Mouse (Mus musculus): Measurements from ENCODE around the gene Rnf207. TPM values are rescaled to one million over a fixed set of nuclear protein-coding genes. Genes with fewer than 3 reads are reported as not detected.

Rnf207 gene
- polyA plus RNA-seq, 1 experiment = not detected

DNA sequence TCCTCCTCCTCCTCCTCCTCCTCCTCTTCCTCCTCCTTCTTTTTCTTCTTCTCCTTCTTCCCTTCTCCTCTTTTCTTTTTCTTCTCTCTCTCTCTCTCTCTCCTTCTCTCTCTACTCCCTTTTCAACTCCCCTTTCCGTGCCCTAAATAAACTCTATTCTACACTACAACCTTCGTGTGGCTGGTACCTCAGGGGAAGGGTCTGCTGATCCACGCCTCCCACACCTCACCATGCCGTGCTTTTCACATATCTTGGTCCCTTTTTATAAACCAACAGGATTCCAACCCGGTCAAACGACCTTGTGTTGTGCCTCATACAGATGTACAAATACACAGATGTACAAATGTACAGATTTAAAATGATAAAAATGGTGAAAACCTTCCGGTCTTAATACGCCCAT is 22.4 kb downstream of the Rnf207 start:
- TF ChIP-seq POLR2A (IDR thresholded peaks at IDR 0.05; ENCODE audit: borderline replicate concordance, low read depth, low read length) = no peak
- no peak for TF ChIP-seq CTCF (IDR thresholded peaks at IDR 0.05; ENCODE audit: low read depth, low read length)
- Histone ChIP-seq H3K4me1 (ENCODE audit: control insufficient read depth, insufficient read depth, low read length) (peaks cover 14% of the 10 kb centered on the region), H3K4me3 (ENCODE audit: insufficient read depth, low read length) (peak overlapping the region; percentile 91), H3K27ac (ENCODE audit: insufficient read depth, low read depth, low read length) (peak overlapping the region; percentile 19; the same call in 1 of the 2 replicates)

DNA sequence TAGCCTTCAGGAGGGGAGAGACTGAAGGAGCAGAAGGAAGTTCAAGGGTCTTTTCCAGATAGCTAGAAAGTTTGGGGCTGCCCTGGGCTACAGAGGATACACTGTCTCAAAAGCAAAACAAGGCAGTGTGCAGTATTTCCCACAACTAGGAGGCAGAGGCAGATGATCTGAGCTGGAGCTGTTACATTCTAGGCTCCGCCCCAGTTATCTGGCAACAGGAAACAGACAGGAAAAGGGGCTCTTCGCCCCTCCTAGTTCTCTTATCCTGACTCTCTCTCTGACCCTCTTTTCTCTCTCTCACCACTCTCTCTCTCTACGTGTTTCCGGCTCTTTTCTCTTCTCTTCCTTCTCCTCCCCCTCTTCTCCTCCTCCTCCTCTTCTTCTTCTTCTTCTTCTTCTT is 22.9 kb downstream of the Rnf207 start:
- Histone ChIP-seq H3K4me3 (ENCODE audit: insufficient read depth, low read length) (no peak overlapping the region), H3K27ac (ENCODE audit: insufficient read depth, low read depth, low read length) (no peak overlapping the region), H3K4me1 (ENCODE audit: control insufficient read depth, insufficient read depth, low read length) (peaks cover 14% of the 10 kb centered on the region)
- TF ChIP-seq POLR2A (IDR thresholded peaks at IDR 0.05; ENCODE audit: borderline replicate concordance, low read depth, low read length) (no peak), CTCF (IDR thresholded peaks at IDR 0.05; ENCODE audit: low read depth, low read length) (no peak)

DNA sequence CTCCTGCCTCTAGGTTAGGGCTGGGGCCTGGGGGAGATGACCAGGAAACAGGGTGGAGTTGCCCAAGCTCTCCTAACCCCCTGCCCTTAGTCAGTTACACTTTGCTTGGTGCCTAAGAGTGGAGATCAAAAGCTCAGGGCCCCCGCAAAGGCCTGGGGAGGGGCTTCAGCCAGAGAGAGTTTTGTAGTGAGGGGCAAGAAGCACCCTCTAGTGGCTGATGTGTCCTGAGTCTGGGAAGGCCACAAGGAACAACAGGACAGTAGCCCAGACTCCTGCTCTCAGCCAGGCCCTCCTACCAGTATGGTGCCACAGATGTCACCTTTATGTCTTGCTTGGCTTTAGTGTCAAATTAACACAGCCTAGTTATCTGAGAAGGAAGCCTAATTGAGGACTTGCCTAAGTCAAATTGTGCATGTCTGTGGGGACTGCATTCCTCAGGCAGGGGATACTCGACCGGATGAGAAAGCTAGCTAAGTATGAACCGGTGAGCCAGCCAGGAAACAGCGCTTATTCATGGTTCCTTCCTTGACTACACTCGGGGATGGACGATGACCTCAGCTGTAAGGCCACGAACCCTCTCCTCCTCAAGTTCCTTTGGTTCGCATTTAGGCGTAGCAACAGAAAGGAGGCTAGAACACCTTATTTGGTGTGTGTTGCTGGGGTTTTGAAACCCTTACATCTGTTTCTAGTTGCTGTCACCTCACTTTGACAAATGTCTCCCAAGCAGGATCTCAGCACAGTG is 24.4 kb downstream of the Rnf207 start:
- peaks cover 14% of the 10 kb centered on the region for H3K4me1 ChIP-seq (ENCODE audit: control insufficient read depth, insufficient read depth, low read length)
- H3K4me3 ChIP-seq (ENCODE audit: insufficient read depth, low read length) = no peak overlapping the region
- H3K27ac ChIP-seq (ENCODE audit: insufficient read depth, low read depth, low read length) = no peak overlapping the region
- TF ChIP-seq CTCF (IDR thresholded peaks at IDR 0.05; ENCODE audit: low read depth, low read length) (peak; percentile 37; the same call in 1 of the 2 replicates), POLR2A (IDR thresholded peaks at IDR 0.05; ENCODE audit: borderline replicate concordance, low read depth, low read length) (no peak)

DNA sequence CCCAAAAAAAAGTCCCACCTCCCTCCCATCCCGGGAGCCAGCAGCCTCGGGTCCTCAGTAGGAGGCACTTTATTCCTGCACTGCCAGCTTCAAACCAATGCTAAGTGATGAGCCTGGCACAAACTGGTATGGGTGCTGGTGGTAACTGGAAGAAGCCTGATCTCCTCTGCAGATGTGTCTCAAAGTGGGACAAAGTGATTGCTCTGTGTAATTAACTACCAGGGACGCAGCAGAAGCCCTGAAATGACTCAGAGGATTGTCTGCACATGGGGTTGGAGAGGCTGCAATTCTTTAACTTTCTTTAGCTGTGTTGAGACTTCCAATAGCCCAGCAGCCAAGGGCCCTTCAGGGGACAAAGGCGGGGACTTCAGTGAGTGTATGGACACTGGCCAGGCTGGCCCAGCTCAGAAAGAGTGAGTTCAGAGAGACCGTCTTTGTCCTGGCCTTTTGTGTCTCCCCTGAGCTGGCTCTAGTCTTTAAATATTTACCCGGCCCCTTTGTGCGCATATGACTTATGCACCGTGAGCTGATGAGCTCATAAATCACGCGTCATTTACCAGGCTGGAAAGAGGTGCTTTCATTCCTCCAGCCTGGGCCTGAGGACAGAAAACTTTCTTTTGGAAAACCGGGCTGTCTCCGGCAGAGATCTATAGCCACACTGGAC is 26.6 kb downstream of the Rnf207 start:
- Histone ChIP-seq H3K4me1 (ENCODE audit: control insufficient read depth, insufficient read depth, low read length) (peaks cover 10% of the 10 kb centered on the region), H3K27ac (ENCODE audit: insufficient read depth, low read depth, low read length) (no peak overlapping the region), H3K4me3 (ENCODE audit: insufficient read depth, low read length) (no peak overlapping the region)
- TF ChIP-seq CTCF (IDR thresholded peaks at IDR 0.05; ENCODE audit: low read depth, low read length) = no peak
- TF ChIP-seq POLR2A (IDR thresholded peaks at IDR 0.05; ENCODE audit: borderline replicate concordance, low read depth, low read length) = no peak

DNA sequence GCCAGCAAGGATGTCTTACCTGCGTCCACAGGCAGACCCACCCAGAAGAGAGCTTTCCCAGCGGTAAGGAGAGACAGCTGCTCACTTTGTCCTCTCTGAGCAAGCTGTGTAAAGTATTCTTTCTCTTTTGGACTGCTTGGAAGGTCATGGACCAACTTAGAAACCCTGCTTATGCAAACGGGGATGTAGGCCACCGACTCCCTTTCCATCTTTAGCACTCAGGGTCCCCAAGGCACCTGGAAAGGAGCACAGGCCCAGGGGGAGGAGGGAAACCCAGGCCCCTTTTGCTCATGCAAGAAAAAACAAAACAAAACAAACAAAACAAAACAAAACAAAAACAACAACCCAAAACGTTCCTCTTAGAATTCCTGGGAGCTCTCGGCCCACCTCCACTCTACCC is 27.2 kb downstream of the Rnf207 start, which contains the start of gene Hes3:
Gene Hes3 (minus strand): TSS at position 101 of the 400 bp plus-strand sequence.
- H3K4me1 ChIP-seq (ENCODE audit: control insufficient read depth, insufficient read depth, low read length) = peaks cover 10% of the 10 kb centered on the region

DNA sequence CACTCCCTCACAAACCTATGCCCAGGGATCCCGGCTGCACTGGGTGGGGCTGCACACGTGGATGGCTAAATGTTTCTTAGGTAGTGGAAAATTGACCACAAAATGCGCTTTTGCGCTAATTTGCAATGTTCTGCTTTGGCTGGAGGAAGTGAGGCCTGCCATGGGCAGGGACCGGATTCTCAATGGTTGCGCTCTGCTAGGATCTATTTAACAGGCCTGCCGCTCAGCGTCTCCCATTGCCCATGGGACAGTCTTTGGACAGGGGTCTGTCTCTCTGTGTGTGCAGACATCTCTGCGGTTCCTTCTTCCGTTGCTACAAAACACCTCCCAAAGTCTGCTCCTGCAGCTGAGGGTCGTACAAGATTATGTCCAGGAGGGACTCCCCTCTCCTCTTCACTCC is 27.8 kb downstream of the Rnf207 start:
- Histone ChIP-seq H3K27ac (ENCODE audit: insufficient read depth, low read depth, low read length) (no peak overlapping the region), H3K4me3 (ENCODE audit: insufficient read depth, low read length) (no peak overlapping the region), H3K4me1 (ENCODE audit: control insufficient read depth, insufficient read depth, low read length) (peaks cover 5% of the 10 kb centered on the region; the same call in 1 of the 2 replicates)
- TF ChIP-seq POLR2A (IDR thresholded peaks at IDR 0.05; ENCODE audit: borderline replicate concordance, low read depth, low read length) (no peak), CTCF (IDR thresholded peaks at IDR 0.05; ENCODE audit: low read depth, low read length) (no peak)

More for the DNA sequence above, 27.2 kb downstream of the Rnf207 start, which contains the start of gene Hes3:
- H3K27ac ChIP-seq (ENCODE audit: insufficient read depth, low read depth, low read length) = no peak within 1 kb of the TSS
- H3K4me3 ChIP-seq (ENCODE audit: insufficient read depth, low read length) = no peak within 1 kb of the TSS
- TF ChIP-seq CTCF (IDR thresholded peaks at IDR 0.05; ENCODE audit: low read depth, low read length) = no peak
- no peak for TF ChIP-seq POLR2A (IDR thresholded peaks at IDR 0.05; ENCODE audit: borderline replicate concordance, low read depth, low read length)

DNA sequence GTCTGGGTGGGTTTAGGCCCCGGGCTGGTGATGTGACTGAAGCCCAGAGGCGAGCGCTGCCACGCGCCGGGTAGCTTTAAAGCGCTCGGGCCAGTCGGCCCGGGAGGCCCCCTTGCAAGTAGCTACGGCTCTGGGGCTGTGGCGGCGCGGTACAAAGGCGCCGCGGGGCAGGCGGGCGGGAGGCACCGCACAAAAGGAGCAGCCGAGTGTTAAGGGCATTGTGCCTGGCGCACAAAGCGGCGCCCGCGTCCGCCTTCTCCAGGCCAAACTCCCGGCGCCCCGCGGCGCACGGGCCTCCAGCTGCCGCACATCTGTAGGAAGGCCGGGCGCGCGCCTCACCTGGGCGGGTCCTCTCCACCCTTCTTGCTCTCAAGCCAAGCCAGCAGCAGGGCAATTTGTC is 28.4 kb downstream of the Rnf207 start:
- Histone ChIP-seq H3K27ac (ENCODE audit: insufficient read depth, low read depth, low read length) (no peak overlapping the region), H3K4me1 (ENCODE audit: control insufficient read depth, insufficient read depth, low read length) (peaks cover 4% of the 10 kb centered on the region; the same call in 1 of the 2 replicates), H3K4me3 (ENCODE audit: insufficient read depth, low read length) (no peak overlapping the region)
- TF ChIP-seq POLR2A (IDR thresholded peaks at IDR 0.05; ENCODE audit: borderline replicate concordance, low read depth, low read length) (no peak), CTCF (IDR thresholded peaks at IDR 0.05; ENCODE audit: low read depth, low read length) (no peak)

DNA sequence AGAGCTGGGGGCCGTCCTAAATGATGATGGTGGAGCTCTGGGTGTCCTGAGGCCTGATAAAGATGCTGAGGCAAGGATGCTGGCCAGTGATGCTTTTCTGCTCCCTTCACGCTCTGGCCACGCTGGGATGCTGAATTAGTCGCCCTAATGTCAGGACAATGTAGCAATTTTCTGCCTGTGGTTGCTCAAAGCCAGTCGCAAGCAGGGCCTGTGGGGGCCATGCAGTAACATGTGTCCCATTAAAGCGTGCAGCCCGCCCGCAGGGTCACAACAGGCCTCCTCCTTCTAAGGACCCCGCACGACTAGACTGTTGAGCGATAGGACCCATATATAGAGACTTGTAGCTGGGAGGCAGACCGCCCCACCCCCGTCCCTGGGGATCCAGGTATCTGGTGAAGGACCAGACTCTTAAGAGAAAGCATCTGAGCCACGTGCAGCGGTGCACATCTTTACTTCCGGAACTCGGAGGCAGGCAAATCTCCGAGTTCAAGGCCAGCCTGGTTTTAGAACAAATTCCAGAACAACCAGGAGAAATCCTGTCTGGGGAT is 30.3 kb downstream of the Rnf207 start:
- H3K27ac ChIP-seq (ENCODE audit: insufficient read depth, low read depth, low read length) = no peak overlapping the region
- TF ChIP-seq POLR2A (IDR thresholded peaks at IDR 0.05; ENCODE audit: borderline replicate concordance, low read depth, low read length) = no peak
- TF ChIP-seq CTCF (IDR thresholded peaks at IDR 0.05; ENCODE audit: low read depth, low read length) = no peak
- no peak overlapping the region for H3K4me3 ChIP-seq (ENCODE audit: insufficient read depth, low read length)
- H3K4me1 ChIP-seq (ENCODE audit: control insufficient read depth, insufficient read depth, low read length) = no peaks in the 10 kb centered on the region

DNA sequence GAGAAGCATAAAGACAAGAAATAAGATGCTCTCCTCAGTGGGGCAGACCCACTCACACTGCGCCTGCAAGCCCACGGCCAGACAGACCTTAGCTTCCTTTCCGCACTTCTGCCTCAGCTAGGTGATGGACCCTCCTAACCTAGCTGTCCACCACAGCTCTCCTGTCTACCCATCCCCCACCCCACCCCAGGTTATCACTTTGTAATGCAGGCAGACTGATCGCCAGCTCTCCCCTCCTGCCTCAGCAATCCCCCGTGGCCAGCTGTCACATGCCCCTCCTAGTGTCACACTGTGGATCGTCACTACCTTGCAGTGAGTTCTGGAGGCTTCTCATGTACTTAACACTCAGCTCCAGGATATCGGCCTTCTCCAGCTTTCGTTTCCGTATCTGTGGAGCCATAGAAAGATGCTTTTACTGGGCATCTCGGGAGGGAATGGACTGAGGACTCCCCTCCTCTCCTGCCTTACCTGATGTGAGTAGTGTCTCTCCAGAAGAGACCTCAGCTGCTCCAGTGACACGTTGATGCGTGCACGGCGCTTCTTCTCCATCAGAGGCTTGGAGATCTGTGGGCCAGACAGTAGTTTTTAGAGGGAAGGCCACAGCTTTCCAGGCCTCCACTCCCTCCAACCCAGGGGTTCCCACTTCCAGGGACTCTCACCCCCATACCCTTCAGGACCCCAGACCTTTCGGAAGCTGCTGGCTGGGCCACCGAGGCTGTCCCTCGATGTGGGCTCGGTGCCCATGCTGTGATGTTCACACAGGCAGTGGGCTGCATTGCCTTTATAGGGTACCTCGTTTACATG is 31.3 kb downstream of the Rnf207 start:
- H3K27ac ChIP-seq (ENCODE audit: insufficient read depth, low read depth, low read length) = no peak overlapping the region
- no peak overlapping the region for H3K4me3 ChIP-seq (ENCODE audit: insufficient read depth, low read length)
- TF ChIP-seq CTCF (IDR thresholded peaks at IDR 0.05; ENCODE audit: low read depth, low read length) = no peak
- TF ChIP-seq POLR2A (IDR thresholded peaks at IDR 0.05; ENCODE audit: borderline replicate concordance, low read depth, low read length) = no peak
- H3K4me1 ChIP-seq (ENCODE audit: control insufficient read depth, insufficient read depth, low read length) = no peaks in the 10 kb centered on the region

Data from bone marrow macrophage, adult 2 months (primary cell).